Mouse (Mus musculus) myocyte (in vitro differentiated cells): ENCODE results near the gene Tollip.

Experiments
- MAX ChIP-seq: IDR thresholded peaks from one replicate; pipeline ENCODE4 v1.6.1; 2011; ENCODE audit warnings: low read depth, mild to moderate bottlenecking, control low read depth
- MYOD1 ChIP-seq, 3 experiments: IDR thresholded peaks; one replicate each; pipeline ENCODE4 v1.6.1; 2011; ENCODE audit warnings: control low read depth in 2 of 3, low read depth in 2 of 3, mild to moderate bottlenecking in 2 of 3, moderate library complexity in 1 of 3; ENCODE audit not compliant: insufficient read length in 2 of 3, control insufficient read depth in 1 of 3
- MYOG ChIP-seq, 3 experiments: IDR thresholded peaks; one replicate each; pipeline ENCODE4 v1.6.1; 2011; ENCODE audit warnings: control low read depth in 2 of 3, low read depth in 2 of 3, mild to moderate bottlenecking in 2 of 3; ENCODE audit not compliant: insufficient read length in 2 of 3, control insufficient read depth in 1 of 3, insufficient read depth in 1 of 3
- POLR2A ChIP-seq: IDR thresholded peaks from one replicate; pipeline ENCODE4 v1.6.1; 2011; ENCODE audit warnings: low read depth, mild to moderate bottlenecking, control low read depth, moderate library complexity; ENCODE audit not compliant: insufficient read length
- POLR2AphosphoS2 ChIP-seq: IDR thresholded peaks from one replicate; pipeline ENCODE4 v1.6.1; 2011; ENCODE audit warnings: low read depth, control low read depth; ENCODE audit not compliant: insufficient read length
- TCF12 ChIP-seq: IDR thresholded peaks from one replicate; pipeline ENCODE4 v1.6.1; 2011; ENCODE audit warnings: mild to moderate bottlenecking, control low read depth; ENCODE audit not compliant: poor library complexity, insufficient read depth, severe bottlenecking
- TCF3 ChIP-seq: IDR thresholded peaks from one replicate; pipeline ENCODE4 v1.6.1; 2011; ENCODE audit warnings: low read depth, control low read depth; ENCODE audit not compliant: insufficient read length
- USF1 ChIP-seq: IDR thresholded peaks from one replicate; pipeline ENCODE4 v1.6.1; 2011; ENCODE audit warnings: low read depth, mild to moderate bottlenecking, control low read depth, moderate library complexity

DNA sequence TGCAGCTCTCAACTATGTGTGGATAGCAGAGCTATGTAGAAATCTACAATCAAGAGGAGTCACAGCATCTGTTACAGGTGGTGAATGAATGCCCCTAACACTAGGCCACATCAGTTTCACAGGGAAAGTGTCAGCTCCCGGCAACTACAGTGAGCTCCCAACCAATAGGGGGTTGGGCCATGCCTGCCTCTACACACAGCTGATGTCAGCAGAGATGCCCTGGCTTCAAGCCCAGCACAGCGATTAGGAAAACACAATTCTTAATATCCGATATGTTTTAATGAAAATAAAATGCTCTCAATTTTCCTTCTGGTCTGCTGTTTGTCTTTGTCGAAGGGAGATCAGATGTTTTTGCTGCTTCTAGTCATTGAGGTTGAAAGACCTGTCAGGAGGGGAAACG is 25.1 kb upstream of the Tollip start:
- TF ChIP-seq POLR2AphosphoS2 (no peak), TCF12 (no peak), MAX (no peak), USF1 (no peak), POLR2A (no peak), TCF3 (no peak), MYOG (IDR thresholded peaks at IDR 0.05; ENCODE audit: control insufficient read depth in 1 of 3, insufficient read depth in 1 of 3, insufficient read length in 2 of 3, low read depth in 2 of 3) (no peak), MYOD1 (IDR thresholded peaks at IDR 0.05; ENCODE audit: control insufficient read depth in 1 of 3, insufficient read length in 2 of 3, low read depth in 2 of 3) (no peak)
